Mouse (Mus musculus): ENCODE results near the gene Mphosph9.
A peak's percentile ranks its signal among the peaks of the same experiment; 100 is the strongest.

Mphosph9 gene

DNA sequence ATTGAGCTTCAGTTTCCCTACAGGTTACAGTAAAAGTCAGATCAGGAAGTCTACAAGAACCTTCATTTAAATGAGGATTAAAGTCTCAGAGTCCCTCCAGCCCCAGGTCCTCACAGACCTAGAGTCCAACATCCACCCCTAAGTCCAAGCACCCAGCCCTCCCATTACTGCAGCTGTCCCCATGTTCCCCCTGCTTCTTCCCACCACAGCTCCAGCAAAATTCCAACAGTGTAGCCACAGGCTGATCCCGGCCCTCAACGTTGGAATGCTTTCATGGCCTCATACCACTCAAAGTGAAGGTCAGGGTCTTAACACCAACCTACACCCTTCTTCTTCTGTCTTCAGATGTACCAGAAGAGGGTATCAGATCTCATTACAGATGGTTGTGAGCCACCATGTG lies 116.1 kb downstream of the Mphosph9 start:
- DNase-seq, result no peak

GRCm38 (mm10) chr5:124211234-124211633 lies 116.5 kb downstream of the Mphosph9 start:
- DNase-seq, result peak; percentile 69

GRCm38 (mm10) chr5:124210281-124211016 lies 117.3 kb downstream of the Mphosph9 start:
- peak; percentile 71 for DNase-seq

- DNase-seq, result no peak
Observed at GRCm38 (mm10) chr5:124209850-124210249, 117.9 kb downstream of the Mphosph9 start.

DNA sequence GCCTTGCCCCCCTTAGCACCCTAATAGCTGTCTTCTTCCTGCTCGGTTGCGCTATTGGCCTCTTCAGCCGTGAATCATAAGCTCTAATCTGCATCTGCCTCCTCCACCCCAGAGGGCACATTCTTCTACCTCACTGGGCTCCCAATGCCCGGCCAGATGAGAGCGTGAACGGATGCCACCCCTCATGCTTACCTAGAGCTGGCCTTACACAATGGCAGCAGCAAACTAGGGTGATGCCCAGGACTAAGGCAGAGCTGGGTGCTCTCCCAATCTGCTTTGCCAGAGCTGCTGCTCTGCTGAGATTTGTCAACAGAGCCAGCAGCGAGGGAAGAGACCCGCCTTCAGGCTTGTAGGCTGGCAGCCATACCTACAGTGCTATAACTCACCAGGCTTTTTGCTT lies 119.7 kb downstream of the Mphosph9 start:
- no peak for DNase-seq

DNA sequence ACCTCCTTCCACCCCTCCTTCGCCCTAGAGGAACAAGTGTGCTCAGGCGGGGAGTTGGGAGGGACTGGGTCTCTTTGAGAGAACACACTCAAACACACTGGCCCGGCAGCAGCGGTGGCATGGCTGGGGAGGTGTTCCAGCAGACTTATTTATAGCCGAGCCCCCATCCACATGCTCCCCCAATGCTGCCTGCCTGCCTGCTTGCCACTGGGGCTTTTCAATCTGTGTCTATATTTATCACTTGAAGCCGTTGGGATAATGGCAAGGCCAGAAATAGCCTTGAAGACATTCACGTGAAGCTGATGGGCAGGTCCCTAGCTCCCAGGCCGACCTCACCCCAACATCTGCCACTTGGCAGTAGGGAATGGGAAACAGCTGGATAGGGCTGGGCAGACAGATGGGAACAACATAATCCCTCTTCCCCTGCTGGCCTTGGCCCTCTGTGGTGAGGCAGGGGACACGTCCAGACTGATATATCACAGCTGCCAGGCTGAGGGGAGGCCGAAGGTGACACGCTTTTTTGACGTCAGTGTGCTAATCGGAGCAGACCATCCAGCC lies 121.2 kb downstream of the Mphosph9 start:
- no peak for DNase-seq

DNA sequence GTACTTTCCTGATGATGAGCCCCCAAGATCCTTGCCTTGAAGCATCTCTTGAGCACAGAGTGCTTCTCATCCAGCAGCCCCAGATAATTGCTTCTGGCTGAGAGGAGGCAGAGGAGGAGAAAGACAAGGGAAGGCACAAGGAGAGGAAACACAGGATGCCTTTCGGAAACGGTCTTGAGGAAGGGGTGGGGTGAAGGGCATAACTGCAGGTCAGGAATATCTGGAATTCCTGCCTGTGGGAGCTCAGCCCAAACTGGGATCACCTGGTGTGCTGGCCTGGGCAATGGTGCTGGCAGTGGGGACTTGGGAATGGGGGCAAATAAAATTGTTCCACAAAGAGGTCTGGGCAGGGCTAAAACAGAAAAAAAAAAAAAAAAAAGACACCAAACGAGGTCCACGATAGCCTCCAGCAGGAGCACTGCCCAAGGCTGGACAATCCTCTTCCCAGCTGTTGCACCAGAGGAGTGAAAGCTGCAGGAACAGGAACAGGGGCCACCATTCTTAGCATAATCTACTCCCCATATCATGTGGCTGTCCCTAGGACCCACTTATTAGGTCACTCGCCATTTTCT lies 121.9 kb downstream of the Mphosph9 start:
- no peak for DNase-seq

GRCm38 (mm10) chr5:124205211-124205610 lies 122.6 kb downstream of the Mphosph9 start:
- no peak for DNase-seq

GRCm38 (mm10) chr5:124204127-124204794 lies 123.5 kb downstream of the Mphosph9 start:
- no peak for DNase-seq

- no peak for DNase-seq
Observed at GRCm38 (mm10) chr5:124203251-124203650, 124.5 kb downstream of the Mphosph9 start.

DNA sequence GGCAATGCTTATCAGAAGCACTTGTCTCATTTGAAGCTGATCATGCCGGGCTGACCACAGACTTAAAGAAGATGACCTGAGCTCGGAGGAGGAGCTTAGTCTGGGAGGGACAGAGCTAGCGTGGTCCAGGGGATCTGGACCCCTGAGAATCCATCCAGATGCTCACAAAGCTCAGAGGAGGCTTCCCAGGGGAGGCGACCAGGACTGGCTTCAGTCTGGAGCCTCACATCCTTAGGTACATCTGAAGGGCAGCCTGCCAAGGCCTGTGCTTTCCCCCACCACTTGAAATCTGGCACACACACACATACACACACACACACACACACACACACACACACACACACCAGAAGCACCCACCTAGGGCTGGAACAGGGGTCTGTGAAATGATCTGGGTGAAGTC lies 125.7 kb downstream of the Mphosph9 start:
- no peak for DNase-seq

DNA sequence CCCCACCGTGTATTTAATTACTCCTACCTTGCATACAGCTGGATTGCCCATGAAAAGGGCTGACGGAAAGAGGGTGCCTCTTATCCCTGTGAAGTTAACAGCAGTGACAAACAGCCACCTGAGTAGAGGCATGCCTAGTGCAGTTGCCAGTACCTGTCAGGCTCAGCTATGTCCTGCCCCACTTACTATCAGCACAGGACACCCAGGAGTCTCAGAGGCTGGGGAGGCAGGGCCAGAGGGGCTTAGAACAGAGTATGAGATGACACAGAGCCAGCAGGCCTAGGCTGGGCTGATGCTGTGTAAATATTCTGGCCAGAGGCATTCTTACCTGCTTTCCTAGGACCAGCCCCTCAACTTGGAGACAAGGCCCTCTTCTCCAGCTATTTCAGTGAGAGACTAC lies 126.2 kb downstream of the Mphosph9 start:
- DNase-seq, result no peak
